ENCODE assay signal across 9 mouse cellular contexts in the genomic region with DNA sequence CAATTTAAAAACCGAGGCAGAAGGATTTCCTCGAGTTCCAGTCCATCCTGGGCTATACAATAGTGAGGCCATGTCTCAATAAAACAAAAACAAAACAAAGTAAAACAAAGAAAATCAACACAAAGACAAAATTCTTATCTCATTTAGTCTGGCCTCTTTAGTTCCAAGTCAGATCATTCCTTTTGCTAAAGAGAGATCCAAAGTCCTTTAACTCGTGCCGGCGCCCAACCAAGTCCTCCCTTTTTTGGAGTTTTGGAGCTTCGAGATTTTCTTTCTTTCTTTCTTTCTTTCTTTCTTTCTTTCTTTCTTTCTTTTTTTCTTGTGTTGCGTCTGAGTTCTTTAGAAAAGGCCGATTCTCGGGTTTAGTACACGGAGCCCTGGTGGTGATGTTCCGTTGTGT. TPM values are rescaled to one million over a fixed set of nuclear protein-coding genes. Genes with fewer than 3 reads are reported as not detected.
DNase-seq lines count a peak whose midpoint lies in the region; ATAC-seq and TF ChIP-seq lines count a peak whose summit lies in the region.
"Had no signal": no experiment of that assay in that cellular context is flagged by ENCODE, and none has a peak within 500 bp of the region (broad histone marks: within the 10 kb centered on the region; RNA-seq: fewer than 3 reads in every experiment).

No protein-coding gene starts in this region.

- no peaks in the 10 kb centered on the region for H3K36me3 ChIP-seq in midbrain, embryonic 11.5 days (ENCODE audit: control insufficient read depth, insufficient read depth, low read length)
- no peaks in the 10 kb centered on the region for H3K36me3 ChIP-seq in midbrain, embryonic 16.5 days (ENCODE audit: control insufficient read depth, insufficient read depth, low read length)
- H3K36me3 ChIP-seq in forebrain, embryonic 13.5 days (ENCODE audit: poor library complexity, severe bottlenecking): no peaks in the 10 kb centered on the region
- no peaks in the 10 kb centered on the region for H3K36me3 ChIP-seq in limb, embryonic 13.5 days
- H3K36me3 ChIP-seq in stomach, postnatal 0 days (ENCODE audit: control insufficient read depth, insufficient read depth, low read length): no peaks in the 10 kb centered on the region

- no peak overlapping the region for H3K27ac ChIP-seq in midbrain, embryonic 11.5 days (ENCODE audit: low read depth, low read length)
- no peak overlapping the region for H3K27ac ChIP-seq in midbrain, embryonic 16.5 days (ENCODE audit: low read length)
- H3K27ac ChIP-seq in forebrain, embryonic 13.5 days: no peak overlapping the region
- no peak overlapping the region for H3K27ac ChIP-seq in limb, embryonic 13.5 days
- H3K27ac ChIP-seq in stomach, postnatal 0 days (replicated peaks): no peak overlapping the region
- H3K27ac ChIP-seq: macrophage had no signal

- 0% methylated on average over 11 of the region's 11 CpGs for WGBS in midbrain, embryonic 11.5 days
- WGBS in midbrain, embryonic 16.5 days: 1% methylated on average over 11 of the region's 11 CpGs
- under 1% methylated on average over 11 of the region's 11 CpGs for WGBS in forebrain, embryonic 13.5 days
- WGBS in limb, embryonic 13.5 days: 1% methylated on average over 11 of the region's 11 CpGs
- WGBS in stomach, postnatal 0 days: 13% methylated on average over 11 of the region's 11 CpGs

- DNase-seq in midbrain, embryonic 11.5 days (ENCODE audit: low spot score, missing footprints): peak; percentile 93
- DNase-seq in stomach, postnatal 0 days (ENCODE audit: low spot score): no peak
- DNase-seq in gastrocnemius, adult 18-20 months (ENCODE audit: low spot score): no peak
- DNase-seq in cerebellum, postnatal 4 days (ENCODE audit: low spot score in 2 of 2): no peak
- DNase-seq: right cerebral cortex, postnatal 4 days had no signal

- H3K4me2 ChIP-seq in midbrain, embryonic 11.5 days: peak overlapping the region; percentile 58
- no peak overlapping the region for H3K4me2 ChIP-seq in midbrain, embryonic 16.5 days (ENCODE audit: low read length)
- H3K4me2 ChIP-seq in forebrain, embryonic 13.5 days: peak overlapping the region; percentile 63
- H3K4me2 ChIP-seq in limb, embryonic 13.5 days (replicated peaks): peak overlapping the region; percentile 66
- peak overlapping the region; percentile 56 for H3K4me2 ChIP-seq in stomach, postnatal 0 days (replicated peaks; ENCODE audit: low read depth)

- no peak overlapping the region for H3K9ac ChIP-seq in midbrain, embryonic 11.5 days (ENCODE audit: low read length)
- H3K9ac ChIP-seq in midbrain, embryonic 16.5 days (ENCODE audit: low read depth, low read length): no peak overlapping the region
- H3K9ac ChIP-seq in forebrain, embryonic 13.5 days: no peak overlapping the region
- no peak overlapping the region for H3K9ac ChIP-seq in limb, embryonic 13.5 days
- H3K9ac ChIP-seq in stomach, postnatal 0 days (ENCODE audit: low read length): no peak overlapping the region

- ATAC-seq in midbrain, embryonic 11.5 days (ENCODE audit: low FRiP score): no peak
- no peak for ATAC-seq in midbrain, embryonic 16.5 days
- no peak for ATAC-seq in forebrain, embryonic 13.5 days
- ATAC-seq in limb, embryonic 13.5 days (ENCODE audit: low FRiP score, low read depth): no peak
- ATAC-seq in stomach, postnatal 0 days (ENCODE audit: low FRiP score, low TSS enrichment): no peak

- no peaks in the 10 kb centered on the region for H3K9me3 ChIP-seq in midbrain, embryonic 11.5 days (ENCODE audit: control insufficient read depth, low read length)
- H3K9me3 ChIP-seq in midbrain, embryonic 16.5 days (replicated peaks; ENCODE audit: control insufficient read depth, low read length, poor library complexity, severe bottlenecking): no peaks in the 10 kb centered on the region
- no peaks in the 10 kb centered on the region for H3K9me3 ChIP-seq in forebrain, embryonic 13.5 days (replicated peaks)
- H3K9me3 ChIP-seq in limb, embryonic 13.5 days: no peaks in the 10 kb centered on the region
- H3K9me3 ChIP-seq in stomach, postnatal 0 days (ENCODE audit: control insufficient read depth, low read length): no peaks in the 10 kb centered on the region

- peaks cover 2% of the 10 kb centered on the region; the same call in 1 of the 2 replicates for H3K4me1 ChIP-seq in midbrain, embryonic 11.5 days (ENCODE audit: control insufficient read depth, insufficient read depth, low read length)
- peaks cover 9% of the 10 kb centered on the region for H3K4me1 ChIP-seq in midbrain, embryonic 16.5 days (ENCODE audit: control insufficient read depth, insufficient read depth, low read length)
- H3K4me1 ChIP-seq in forebrain, embryonic 13.5 days: peaks cover 24% of the 10 kb centered on the region
- H3K4me1 ChIP-seq in limb, embryonic 13.5 days: no peaks in the 10 kb centered on the region; the same call in 1 of the 2 replicates
- 0 out of 2 replicates have a peak, but pooled peaks cover 2% of the 10 kb centered on the region for H3K4me1 ChIP-seq in stomach, postnatal 0 days (replicated peaks; ENCODE audit: control insufficient read depth, insufficient read depth)

- peak overlapping the region; percentile 35; the same call in 1 of the 2 replicates for H3K4me3 ChIP-seq in midbrain, embryonic 11.5 days (ENCODE audit: low read depth, low read length)
- H3K4me3 ChIP-seq in midbrain, embryonic 16.5 days (ENCODE audit: low read depth, low read length): no peak overlapping the region
- H3K4me3 ChIP-seq in forebrain, embryonic 13.5 days: peak overlapping the region; percentile 41
- H3K4me3 ChIP-seq in limb, embryonic 13.5 days: peak overlapping the region; percentile 51
- H3K4me3 ChIP-seq in stomach, postnatal 0 days (ENCODE audit: low read depth, low read length): no peak overlapping the region; the same call in 1 of the 2 replicates

- TF ChIP-seq CTCF in stomach, postnatal 0 days (IDR thresholded peaks at IDR 0.05; ENCODE audit: low read depth): no peak

- H3K27me3 ChIP-seq in midbrain, embryonic 11.5 days (ENCODE audit: control insufficient read depth, insufficient read depth, low read length): peaks cover 9% of the 10 kb centered on the region; the same call in 1 of the 2 replicates
- peaks cover 46% of the 10 kb centered on the region for H3K27me3 ChIP-seq in midbrain, embryonic 16.5 days (ENCODE audit: control insufficient read depth, insufficient read depth, low read depth, low read length)
- H3K27me3 ChIP-seq in forebrain, embryonic 13.5 days: peaks cover 60% of the 10 kb centered on the region
- H3K27me3 ChIP-seq in limb, embryonic 13.5 days: peaks cover 36% of the 10 kb centered on the region
- H3K27me3 ChIP-seq in stomach, postnatal 0 days (ENCODE audit: control insufficient read depth, insufficient read depth, low read length): no peaks in the 10 kb centered on the region

- TF ChIP-seq EP300 in stomach, postnatal 0 days (optimal IDR thresholded peaks at IDR 0.05): no peak

RNA-seq across cellular contexts. Expression of gene Zfp184, which starts 27.4 kb away (rescaled TPM):
- polyA plus RNA-seq in midbrain, embryonic 11.5 days (2014; fragmentation: Nextera tagmentation; extraction: Ambion mirVana): 26.7 and 27.9 TPM in 2 replicates
- polyA plus RNA-seq in midbrain, embryonic 16.5 days (2015; fragmentation: Nextera tagmentation; extraction: Ambion mirVana): 12.0 and 13.7 TPM in 2 replicates
- 25.4 and 29.2 TPM in 2 replicates for polyA plus RNA-seq in forebrain, embryonic 13.5 days (2015; fragmentation: Nextera tagmentation; extraction: Ambion mirVana)
- 18.3 and 20.2 TPM in 2 replicates for polyA plus RNA-seq in limb, embryonic 13.5 days (2015; fragmentation: Nextera tagmentation; extraction: Ambion mirVana)
- 1.4 and 1.6 TPM in 2 replicates for polyA plus RNA-seq in stomach, postnatal 0 days (2015; fragmentation: Nextera tagmentation; extraction: Ambion mirVana)
- under 1 TPM; 0.48 to 0.69 TPM for total RNA-seq in gastrocnemius, adult 18-20 months (2021)

Comparison
In these comparisons a context has a peak if more than half of its experiments do, and no peak if none do; other contexts are left out.
1. H3K4me3 ChIP-seq: peak in midbrain, embryonic 11.5 days (single experiment), forebrain, embryonic 13.5 days (single experiment) and limb, embryonic 13.5 days (single experiment); none in midbrain, embryonic 16.5 days (single experiment) and stomach, postnatal 0 days (single experiment).